Comparison of ENCODE assay signal across 9 mouse cellular contexts in genomic region chr7:34265876-34266346, GRCm38 (mm10). TPM values are rescaled to one million over a fixed set of nuclear protein-coding genes. Genes with fewer than 3 reads are reported as not detected.
A peak's percentile ranks its signal among the peaks of the same experiment; 100 is the strongest.
DNase-seq lines count a peak whose midpoint lies in the region; ATAC-seq and TF ChIP-seq lines count a peak whose summit lies in the region.
"Had no signal": no experiment of that assay in that cellular context is flagged by ENCODE, and none has a peak within 500 bp of the region (broad histone marks: within the 10 kb centered on the region; RNA-seq: fewer than 3 reads in every experiment).

No protein-coding gene starts in this region.

- DNase-seq in CD4-positive, CD25-positive, alpha-beta regulatory T cell, adult 2 months (ENCODE audit: low read depth, low spot score): peak; percentile 75
- peak; percentile 79 for DNase-seq in adrenal gland, adult 2 months
- peak; percentile 55 for DNase-seq in embryo, embryonic 10.5 days (ENCODE audit: low spot score)
- peak; percentile 46 for DNase-seq in large intestine, adult 2 months (ENCODE audit: low read depth, low spot score)
- DNase-seq in lung, embryonic 14.5 days: peak; percentile 75
- DNase-seq in right cerebral cortex, postnatal 14 days: peak; percentile 62

- peak overlapping the region; percentile 74 for H3K27ac ChIP-seq in heart, embryonic 12.5 days (ENCODE audit: poor library complexity, severe bottlenecking)
- H3K27ac ChIP-seq in lung, embryonic 14.5 days (ENCODE audit: low read depth): no peak overlapping the region
- no peak overlapping the region for H3K27ac ChIP-seq in midbrain, embryonic 15.5 days

- ATAC-seq in heart, embryonic 12.5 days (ENCODE audit: insufficient number of reproducible peaks, low FRiP score): peak; percentile 30; the same call in 1 of the 2 replicates
- ATAC-seq in lung, embryonic 14.5 days (ENCODE audit: insufficient read depth): peak; percentile 60; the same call in 1 of the 2 replicates
- no peak for ATAC-seq in midbrain, embryonic 15.5 days (replicated peaks)

- peak overlapping the region; percentile 41; the same call in 1 of the 2 replicates for H3K9ac ChIP-seq in heart, embryonic 12.5 days
- H3K9ac ChIP-seq in lung, embryonic 14.5 days: no peak overlapping the region
- no peak overlapping the region for H3K9ac ChIP-seq in midbrain, embryonic 15.5 days

- H3K4me2 ChIP-seq in heart, embryonic 12.5 days: peak overlapping the region; percentile 33; the same call in 1 of the 2 replicates
- H3K4me2 ChIP-seq in lung, embryonic 14.5 days: no peak overlapping the region
- no peak overlapping the region for H3K4me2 ChIP-seq in midbrain, embryonic 15.5 days

- H3K4me1 ChIP-seq in heart, embryonic 12.5 days (replicated peaks): peaks cover 48% of the 10 kb centered on the region
- H3K4me1 ChIP-seq in lung, embryonic 14.5 days (ENCODE audit: insufficient read depth): no peaks in the 10 kb centered on the region
- peaks cover 4% of the 10 kb centered on the region; the same call in 1 of the 2 replicates for H3K4me1 ChIP-seq in midbrain, embryonic 15.5 days

- TF ChIP-seq CTCF in lung, embryonic 14.5 days (IDR thresholded peaks at IDR 0.05; ENCODE audit: low read depth): peak; percentile 73

- no peaks in the 10 kb centered on the region for H3K27me3 ChIP-seq in heart, embryonic 12.5 days (replicated peaks)
- H3K27me3 ChIP-seq in lung, embryonic 14.5 days (ENCODE audit: insufficient read depth, low read length): no peaks in the 10 kb centered on the region
- no peaks in the 10 kb centered on the region for H3K27me3 ChIP-seq in midbrain, embryonic 15.5 days (replicated peaks)

- no peak overlapping the region for H3K4me3 ChIP-seq in heart, embryonic 12.5 days
- H3K4me3 ChIP-seq in lung, embryonic 14.5 days (ENCODE audit: low read depth, low read length): no peak overlapping the region
- no peak overlapping the region for H3K4me3 ChIP-seq in midbrain, embryonic 15.5 days

- peaks cover 29% of the 10 kb centered on the region for H3K36me3 ChIP-seq in heart, embryonic 12.5 days
- H3K36me3 ChIP-seq in lung, embryonic 14.5 days (ENCODE audit: insufficient read depth): peaks cover 24% of the 10 kb centered on the region
- no peaks in the 10 kb centered on the region for H3K36me3 ChIP-seq in midbrain, embryonic 15.5 days (replicated peaks)

- WGBS in heart, embryonic 12.5 days: 33% methylated on average over 5 of the region's 5 CpGs
- 14% methylated on average over 5 of the region's 5 CpGs for WGBS in large intestine, adult 2 months
- 48% methylated on average over 5 of the region's 5 CpGs for WGBS in lung, embryonic 14.5 days
- WGBS in midbrain, embryonic 15.5 days: 63% methylated on average over 5 of the region's 5 CpGs

- H3K9me3 ChIP-seq in heart, embryonic 12.5 days (replicated peaks): no peaks in the 10 kb centered on the region
- no peaks in the 10 kb centered on the region for H3K9me3 ChIP-seq in lung, embryonic 14.5 days (ENCODE audit: low read depth, low read length)
- no peaks in the 10 kb centered on the region for H3K9me3 ChIP-seq in midbrain, embryonic 15.5 days

RNA-seq across cellular contexts. Expression of gene Gm6096, which starts 15.1 kb away (rescaled TPM):
- not detected for total RNA-seq in adrenal gland, adult 2 months (2021)
- not detected in 2 replicates for polyA plus RNA-seq in adrenal gland, adult 2 months (2012; rRNA removed)
- 0.86 TPM in 1 of 2 replicates, not detected in the other for polyA plus RNA-seq in heart, embryonic 12.5 days (2016; fragmentation: Nextera tagmentation; extraction: Ambion mirVana)
- polyA plus RNA-seq in large intestine, adult 2 months (2012; rRNA removed): not detected in 2 replicates
- polyA plus RNA-seq in lung, embryonic 14.5 days (2014; fragmentation: Nextera tagmentation; extraction: Ambion mirVana): 0.88 TPM in 1 of 2 replicates, not detected in the other
- 0.72 TPM in 1 of 2 replicates, not detected in the other for polyA plus RNA-seq in midbrain, embryonic 15.5 days (2015; fragmentation: Nextera tagmentation; extraction: Ambion mirVana)
- polyA plus RNA-seq: gonadal fat pad, adult 2 months had no signal

RNA-seq across cellular contexts. Expression of gene Gpi1, which starts 35.8 kb away (rescaled TPM):
- total RNA-seq in adrenal gland, adult 2 months (2021): 100 to 1,000 TPM; 290 to 557 TPM
- polyA plus RNA-seq in adrenal gland, adult 2 months (2012; rRNA removed): 507 and 510 TPM in 2 replicates
- 777 and 794 TPM in 2 replicates for polyA plus RNA-seq in heart, embryonic 12.5 days (2016; fragmentation: Nextera tagmentation; extraction: Ambion mirVana)
- polyA plus RNA-seq in large intestine, adult 2 months (2012; rRNA removed): 315 and 366 TPM in 2 replicates
- 260 and 268 TPM in 2 replicates for polyA plus RNA-seq in lung, embryonic 14.5 days (2014; fragmentation: Nextera tagmentation; extraction: Ambion mirVana)
- 245 and 254 TPM in 2 replicates for polyA plus RNA-seq in midbrain, embryonic 15.5 days (2015; fragmentation: Nextera tagmentation; extraction: Ambion mirVana)

RNA-seq across cellular contexts. Expression of gene 4931406P16Rik, which starts 47.4 kb away (rescaled TPM):
- 10 to 100 TPM; 57.9 to 68.4 TPM for total RNA-seq in adrenal gland, adult 2 months (2021)
- polyA plus RNA-seq in adrenal gland, adult 2 months (2012; rRNA removed): 40.3 and 44.5 TPM in 2 replicates
- 50.3 and 53.7 TPM in 2 replicates for polyA plus RNA-seq in heart, embryonic 12.5 days (2016; fragmentation: Nextera tagmentation; extraction: Ambion mirVana)
- 8.5 and 14.6 TPM in 2 replicates for polyA plus RNA-seq in large intestine, adult 2 months (2012; rRNA removed)
- polyA plus RNA-seq in lung, embryonic 14.5 days (2014; fragmentation: Nextera tagmentation; extraction: Ambion mirVana): 54.7 and 59.2 TPM in 2 replicates
- polyA plus RNA-seq in midbrain, embryonic 15.5 days (2015; fragmentation: Nextera tagmentation; extraction: Ambion mirVana): 32.5 and 32.6 TPM in 2 replicates
